Mouse (Mus musculus): ENCODE data around the gene Fbxo17. TPM values are rescaled to one million over a fixed set of nuclear protein-coding genes. Genes with fewer than 3 reads are reported as not detected.
A peak's percentile ranks its signal among the peaks of the same experiment; 100 is the strongest.
"Not testable (repeated sequence)": the region's sequence is repeated elsewhere in the genome, so short reads cannot be mapped to it uniquely, and the experiment has no call there.

Gene Fbxo17
- polyA plus RNA-seq, 1 experiment = 1.3 TPM

- H3K36me3 ChIP-seq (ENCODE audit: control insufficient read depth, insufficient read depth, low read length) = no peaks in the 10 kb centered on the region
- DNase-seq = no peak
- no peak overlapping the region for H3K27ac ChIP-seq (ENCODE audit: insufficient read depth, low read depth, low read length)
- TF ChIP-seq POLR2A (IDR thresholded peaks at IDR 0.05; ENCODE audit: low read depth, low read length) (no peak), CTCF (conservative IDR thresholded peaks at IDR 0.05; ENCODE audit: insufficient read depth, insufficient read length, low read depth, low read length) (no peak)
- no peaks in the 10 kb centered on the region for H3K4me1 ChIP-seq (ENCODE audit: control insufficient read depth, insufficient read depth, low read length)
- H3K27me3 ChIP-seq (replicated peaks; ENCODE audit: control insufficient read depth, insufficient read depth, low read length) = no peaks in the 10 kb centered on the region
- WGBS = 98% methylated on average over 4 of the region's 4 CpGs
- no peak overlapping the region for H3K4me3 ChIP-seq (ENCODE audit: insufficient read depth, low read depth, low read length)
Observed at GRCm38 (mm10) chr7:28700269-28700668, 16.3 kb upstream of the Fbxo17 start.

- H3K36me3 ChIP-seq (ENCODE audit: control insufficient read depth, insufficient read depth, low read length); DNase-seq; H3K4me1 ChIP-seq (ENCODE audit: control insufficient read depth, insufficient read depth, low read length); H3K27ac ChIP-seq (ENCODE audit: insufficient read depth, low read depth, low read length); H3K4me3 ChIP-seq (ENCODE audit: insufficient read depth, low read depth, low read length); H3K27me3 ChIP-seq (replicated peaks; ENCODE audit: control insufficient read depth, insufficient read depth, low read length): not testable (repeated sequence)
- WGBS = 94% methylated on average over 12 of the region's 12 CpGs
Observed at GRCm38 (mm10) chr7:28701306-28701705, 15.3 kb upstream of the Fbxo17 start.

GRCm38 (mm10) chr7:28702601-28703143, 13.9 kb upstream of the Fbxo17 start:
- Histone ChIP-seq H3K4me1 (ENCODE audit: control insufficient read depth, insufficient read depth, low read length) (no peaks in the 10 kb centered on the region), H3K36me3 (ENCODE audit: control insufficient read depth, insufficient read depth, low read length) (no peaks in the 10 kb centered on the region), H3K27me3 (replicated peaks; ENCODE audit: control insufficient read depth, insufficient read depth, low read length) (no peaks in the 10 kb centered on the region), H3K4me3 (ENCODE audit: insufficient read depth, low read depth, low read length) (no peak overlapping the region), H3K27ac (ENCODE audit: insufficient read depth, low read depth, low read length) (no peak overlapping the region)
- no peak for DNase-seq
- WGBS = 45% methylated on average over 9 of the region's 9 CpGs
- TF ChIP-seq POLR2A (IDR thresholded peaks at IDR 0.05; ENCODE audit: low read depth, low read length) = no peak
- no peak for TF ChIP-seq CTCF (conservative IDR thresholded peaks at IDR 0.05; ENCODE audit: insufficient read depth, insufficient read length, low read depth, low read length)

GRCm38 (mm10) chr7:28709454-28709853, 7.2 kb upstream of the Fbxo17 start:
- H3K4me3 ChIP-seq (ENCODE audit: insufficient read depth, low read depth, low read length) = no peak overlapping the region
- H3K27me3 ChIP-seq (replicated peaks; ENCODE audit: control insufficient read depth, insufficient read depth, low read length) = no peaks in the 10 kb centered on the region
- H3K27ac ChIP-seq (ENCODE audit: insufficient read depth, low read depth, low read length) = no peak overlapping the region
- no peak for DNase-seq
- H3K36me3 ChIP-seq (ENCODE audit: control insufficient read depth, insufficient read depth, low read length) = no peaks in the 10 kb centered on the region
- no peak for TF ChIP-seq POLR2A (IDR thresholded peaks at IDR 0.05; ENCODE audit: low read depth, low read length)
- no peak for TF ChIP-seq CTCF (conservative IDR thresholded peaks at IDR 0.05; ENCODE audit: insufficient read depth, insufficient read length, low read depth, low read length)
- no peaks in the 10 kb centered on the region for H3K4me1 ChIP-seq (ENCODE audit: control insufficient read depth, insufficient read depth, low read length)

DNA sequence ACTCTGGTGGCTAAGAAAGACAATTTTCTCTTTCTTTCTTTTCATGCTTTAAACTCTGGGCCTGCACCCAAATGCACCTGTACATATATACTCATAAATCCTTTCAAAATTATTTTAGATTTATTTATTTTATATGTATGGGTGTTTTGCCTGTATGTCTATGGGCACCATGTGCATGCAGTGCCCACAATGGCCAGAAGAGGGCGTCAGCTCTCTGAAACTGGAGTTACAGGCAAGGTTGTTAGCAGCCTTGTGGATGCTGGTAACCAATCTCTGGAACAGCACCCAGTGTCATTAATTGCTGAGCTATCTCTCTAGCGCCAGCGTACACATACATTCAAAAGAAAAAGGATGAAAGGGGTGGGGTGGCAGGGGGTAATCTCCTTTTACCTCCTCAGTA, 5.6 kb upstream of the Fbxo17 start:
- no peaks in the 10 kb centered on the region for H3K4me1 ChIP-seq (ENCODE audit: control insufficient read depth, insufficient read depth, low read length)
- DNase-seq = no peak
- no peaks in the 10 kb centered on the region for H3K36me3 ChIP-seq (ENCODE audit: control insufficient read depth, insufficient read depth, low read length)
- H3K27ac ChIP-seq (ENCODE audit: insufficient read depth, low read depth, low read length) = no peak overlapping the region
- TF ChIP-seq CTCF (conservative IDR thresholded peaks at IDR 0.05; ENCODE audit: insufficient read depth, insufficient read length, low read depth, low read length) = 0 out of 2 replicates have a peak, but pooled peaks have one; percentile 13
- no peak for TF ChIP-seq POLR2A (IDR thresholded peaks at IDR 0.05; ENCODE audit: low read depth, low read length)
- no peaks in the 10 kb centered on the region for H3K27me3 ChIP-seq (replicated peaks; ENCODE audit: control insufficient read depth, insufficient read depth, low read length)
- H3K4me3 ChIP-seq (ENCODE audit: insufficient read depth, low read depth, low read length) = no peak overlapping the region
- WGBS = 66% methylated on average over 3 of the region's 3 CpGs

- no peak for DNase-seq
- no peaks in the 10 kb centered on the region for H3K4me1 ChIP-seq (ENCODE audit: control insufficient read depth, insufficient read depth, low read length)
- H3K36me3 ChIP-seq (ENCODE audit: control insufficient read depth, insufficient read depth, low read length) = no peaks in the 10 kb centered on the region
- H3K4me3 ChIP-seq (ENCODE audit: insufficient read depth, low read depth, low read length) = no peak overlapping the region
- H3K27me3 ChIP-seq (replicated peaks; ENCODE audit: control insufficient read depth, insufficient read depth, low read length) = no peaks in the 10 kb centered on the region
- no peak overlapping the region for H3K27ac ChIP-seq (ENCODE audit: insufficient read depth, low read depth, low read length)
- WGBS = 80% methylated on average over 5 of the region's 5 CpGs
- TF ChIP-seq POLR2A (IDR thresholded peaks at IDR 0.05; ENCODE audit: low read depth, low read length) (no peak), CTCF (conservative IDR thresholded peaks at IDR 0.05; ENCODE audit: insufficient read depth, insufficient read length, low read depth, low read length) (no peak)
Observed at GRCm38 (mm10) chr7:28714667-28715066, 1.9 kb upstream of the Fbxo17 start.

GRCm38 (mm10) chr7:28715598-28715997, 1.0 kb upstream of the Fbxo17 start:
- no peak overlapping the region for H3K4me3 ChIP-seq (ENCODE audit: insufficient read depth, low read depth, low read length)
- WGBS = 99% methylated on average over 2 of the region's 2 CpGs

More at GRCm38 (mm10) chr7:28715598-28715997, 1.0 kb upstream of the Fbxo17 start:
- no peaks in the 10 kb centered on the region for H3K27me3 ChIP-seq (replicated peaks; ENCODE audit: control insufficient read depth, insufficient read depth, low read length)
- H3K4me1 ChIP-seq (ENCODE audit: control insufficient read depth, insufficient read depth, low read length) = no peaks in the 10 kb centered on the region
- no peak for DNase-seq
- H3K27ac ChIP-seq (ENCODE audit: insufficient read depth, low read depth, low read length) = no peak overlapping the region
- TF ChIP-seq POLR2A (IDR thresholded peaks at IDR 0.05; ENCODE audit: low read depth, low read length) (no peak), CTCF (conservative IDR thresholded peaks at IDR 0.05; ENCODE audit: insufficient read depth, insufficient read length, low read depth, low read length) (0 out of 2 replicates have a peak, but pooled peaks have one; percentile 2)
- no peaks in the 10 kb centered on the region for H3K36me3 ChIP-seq (ENCODE audit: control insufficient read depth, insufficient read depth, low read length)

All from kidney, adult 2 months (tissue).